Mouse (Mus musculus): ENCODE results near the gene Rab4a.
"Not testable (repeated sequence)": the region's sequence is repeated elsewhere in the genome, so short reads cannot be mapped to it uniquely, and the experiment has no call there.

Rab4a gene

DNA sequence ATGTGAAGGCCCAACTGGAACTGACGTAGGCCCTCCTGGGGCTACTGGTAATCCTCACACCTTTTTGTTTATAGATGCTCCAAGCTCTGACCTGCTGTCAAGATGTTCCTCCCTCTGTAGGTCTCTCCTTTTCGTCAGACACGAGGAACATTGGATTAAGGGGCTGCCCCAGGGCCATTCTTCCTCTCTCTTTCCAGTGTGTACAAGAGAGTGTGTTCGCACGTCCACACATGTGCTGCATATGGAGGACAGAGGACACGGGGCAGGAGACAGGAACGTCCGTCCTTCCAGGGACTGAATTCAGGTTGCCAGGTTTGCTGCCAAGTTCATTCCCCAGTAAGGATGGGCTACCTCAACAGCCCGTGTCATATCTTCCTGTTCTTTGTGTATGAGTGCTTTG, 16.3 kb upstream of the Rab4a start:
- no peak for DNase-seq

DNA sequence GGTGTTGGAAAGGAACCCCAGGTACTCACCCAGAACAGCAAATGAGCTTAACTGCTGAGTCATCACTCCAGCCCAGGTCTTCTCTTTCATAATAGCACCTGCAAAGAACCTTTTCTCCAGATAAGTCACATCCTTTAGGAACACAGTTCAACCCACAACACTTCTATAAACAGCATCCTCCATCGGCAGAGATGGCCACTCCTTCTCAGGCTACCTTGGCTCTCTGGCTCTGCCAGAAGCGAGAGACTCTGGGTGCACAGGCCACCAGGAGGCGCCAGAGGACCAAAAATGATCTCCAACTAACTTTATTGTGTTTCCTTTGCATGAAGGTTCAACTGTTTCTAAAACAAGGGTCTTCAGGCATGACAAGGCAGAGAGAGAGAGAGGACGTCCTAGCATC, 15.8 kb upstream of the Rab4a start:
- DNase-seq: no peak

DNA sequence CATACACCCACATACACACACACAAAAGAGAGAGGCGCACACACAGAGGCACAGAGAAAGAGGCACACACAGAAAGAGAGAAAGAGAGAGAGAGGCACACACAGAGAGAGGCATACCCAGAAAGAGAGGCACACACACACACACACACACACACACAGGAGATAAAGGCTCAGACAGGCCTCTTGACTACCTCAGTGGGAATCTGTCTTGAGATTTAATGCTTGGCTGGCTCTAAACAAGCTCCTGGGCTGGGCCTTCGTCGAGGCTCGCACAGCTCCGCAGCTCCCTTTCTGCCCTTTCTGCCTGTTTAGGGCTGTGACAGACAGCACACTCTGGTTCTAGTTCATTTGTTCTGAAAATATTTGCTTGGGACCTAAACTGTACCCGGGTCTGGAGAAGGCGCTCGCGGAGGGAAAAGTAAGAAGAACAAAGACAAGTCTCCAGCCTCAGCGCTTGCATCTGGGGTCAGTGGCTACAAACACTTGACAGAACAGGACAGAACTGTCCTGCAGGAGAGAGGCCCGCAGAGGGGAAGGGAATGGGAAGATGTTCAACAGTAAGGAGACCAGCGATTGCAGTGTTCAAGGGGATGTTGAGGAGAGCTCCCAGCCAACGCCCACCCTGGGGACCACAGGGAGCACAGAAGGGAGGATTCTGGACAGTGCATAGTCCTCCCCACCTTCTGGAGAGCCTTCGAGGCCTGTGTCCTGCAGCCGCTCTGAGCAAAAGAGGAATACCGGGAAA, 14.5 kb upstream of the Rab4a start:
- no peak for DNase-seq

DNA sequence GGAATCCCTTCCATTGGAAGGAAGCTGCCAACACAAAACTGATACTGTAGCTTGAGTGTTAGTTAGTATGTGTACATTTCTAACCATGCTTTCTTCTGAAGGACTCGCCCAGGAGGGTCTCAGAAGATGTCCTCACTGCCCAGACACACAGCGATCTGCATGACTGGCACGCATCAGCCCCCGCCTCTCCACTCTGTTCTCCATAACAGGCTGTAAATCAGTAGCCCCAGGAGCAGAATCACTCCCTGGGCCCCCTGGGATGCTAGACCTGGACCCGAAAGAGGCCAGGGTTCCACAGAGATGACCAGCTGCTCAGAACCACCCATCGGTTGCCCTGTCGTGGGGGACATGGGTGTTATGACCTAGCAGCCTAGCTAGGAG, 13.9 kb upstream of the Rab4a start:
- DNase-seq: no peak

DNA sequence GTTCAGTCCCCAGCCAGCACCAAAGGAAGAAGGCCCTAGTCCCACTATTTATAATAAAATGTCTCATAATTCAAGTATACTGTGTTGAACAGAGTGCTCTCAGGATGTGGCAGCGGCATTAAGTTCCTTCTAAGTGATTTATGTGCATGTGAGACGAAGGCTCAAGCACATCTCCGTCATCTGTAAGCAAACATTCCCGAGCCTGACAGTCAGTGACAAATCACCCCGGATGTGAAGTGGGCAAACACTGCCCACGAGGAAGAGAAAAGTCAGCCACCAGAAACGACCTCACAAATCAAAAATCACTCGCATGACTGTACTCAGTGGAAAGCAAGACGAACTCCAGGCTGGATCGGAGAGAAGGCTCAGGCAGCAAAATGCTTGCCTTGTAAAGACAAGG, 11.9 kb upstream of the Rab4a start:
- no peak for DNase-seq

DNA sequence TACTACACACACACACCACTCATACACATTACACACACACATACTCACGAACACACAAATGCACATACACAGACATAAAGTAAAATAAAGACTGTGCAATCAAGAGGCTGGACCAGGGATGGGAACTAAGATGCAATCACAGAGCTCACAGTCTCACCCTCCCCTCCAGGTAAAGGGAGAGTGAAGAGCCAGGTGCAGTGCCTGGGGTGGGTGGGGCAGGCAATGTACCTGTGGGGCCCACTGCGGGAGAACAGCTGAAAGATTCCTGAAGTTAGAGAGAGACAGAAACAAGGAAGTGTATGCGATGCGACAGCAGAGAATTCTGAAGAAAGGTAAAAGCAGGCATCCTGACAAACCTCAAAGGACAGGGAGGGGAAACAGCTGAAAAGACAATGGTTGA, 11.0 kb upstream of the Rab4a start:
- no peak for DNase-seq

DNA sequence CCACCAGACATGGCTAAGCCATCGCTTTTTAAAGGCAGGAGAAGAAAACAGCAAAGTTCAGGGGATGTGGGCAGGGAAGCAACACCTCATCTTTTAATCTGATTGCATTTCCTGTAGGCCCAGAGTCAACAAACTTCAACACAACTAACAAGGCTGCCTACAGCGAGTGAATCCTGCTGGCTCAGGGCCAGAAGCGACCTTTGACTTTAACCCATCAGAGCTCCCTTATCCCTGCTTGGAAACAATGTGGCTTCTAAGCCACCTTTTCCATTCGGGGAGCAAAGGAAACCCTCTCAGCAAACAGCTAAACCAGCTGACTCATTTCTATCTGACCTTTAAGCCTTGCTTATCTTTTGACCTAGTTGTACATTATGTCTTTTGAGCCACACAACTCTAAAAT, 9.0 kb upstream of the Rab4a start:
- DNase-seq: no peak

DNA sequence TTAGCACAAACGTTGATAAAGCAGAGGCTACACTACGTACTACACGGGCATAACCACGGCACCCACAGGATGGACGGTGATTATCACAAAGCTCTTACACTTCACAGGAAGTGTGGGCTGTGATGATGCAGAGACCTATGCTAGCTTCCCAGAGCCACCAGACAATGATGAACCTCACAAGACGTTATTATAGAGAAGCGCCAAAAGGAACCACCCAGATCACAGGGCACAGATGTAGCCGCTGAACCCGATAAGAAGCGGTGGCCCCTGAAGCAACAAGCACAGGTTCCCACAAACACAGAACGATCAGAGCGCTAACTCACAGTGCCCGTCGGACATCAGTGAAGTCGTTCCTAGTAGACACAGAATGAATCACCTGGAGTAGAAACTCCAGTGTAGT, 7.9 kb upstream of the Rab4a start:
- DNase-seq: peak; percentile 78

DNA sequence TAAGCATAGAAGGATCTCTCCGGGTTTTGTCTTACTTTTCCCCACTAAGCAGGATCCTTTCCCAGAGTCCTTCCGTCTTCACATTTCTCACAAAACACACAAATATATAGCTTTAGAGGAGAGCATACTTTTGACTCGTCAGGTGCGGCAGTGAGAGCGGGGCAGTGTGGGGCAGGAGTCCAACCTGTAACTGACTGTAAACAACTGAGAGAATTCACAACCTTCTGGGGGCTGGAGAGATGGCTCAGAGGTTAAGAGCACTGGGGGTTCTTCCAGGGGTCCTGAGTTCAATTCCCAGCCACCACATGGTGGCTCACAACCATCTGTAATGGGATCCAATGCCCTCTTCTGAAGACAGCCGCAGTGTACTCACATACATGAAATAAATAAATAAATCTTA, 6.4 kb upstream of the Rab4a start:
- DNase-seq: no peak

DNA sequence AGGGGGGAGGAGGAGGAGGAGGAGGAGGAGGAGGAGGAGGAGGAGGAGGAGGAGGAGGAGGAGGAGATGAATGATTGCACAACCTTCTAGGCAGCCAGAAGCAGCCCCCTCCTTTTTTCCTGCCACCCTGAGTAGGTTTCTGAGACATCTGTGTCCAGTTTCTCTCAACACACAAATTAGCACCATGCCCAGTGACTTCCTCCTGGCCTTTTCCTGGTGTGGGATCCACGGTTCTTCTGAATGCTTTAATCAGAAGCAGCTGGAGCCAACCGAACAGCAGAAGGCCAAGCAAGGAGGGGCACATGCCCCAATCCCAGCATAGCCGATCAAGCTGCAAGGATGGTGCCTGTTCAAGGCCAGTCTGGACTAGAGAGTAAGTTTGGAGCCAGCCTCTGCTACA, 5.9 kb upstream of the Rab4a start:
- no peak for DNase-seq

DNA sequence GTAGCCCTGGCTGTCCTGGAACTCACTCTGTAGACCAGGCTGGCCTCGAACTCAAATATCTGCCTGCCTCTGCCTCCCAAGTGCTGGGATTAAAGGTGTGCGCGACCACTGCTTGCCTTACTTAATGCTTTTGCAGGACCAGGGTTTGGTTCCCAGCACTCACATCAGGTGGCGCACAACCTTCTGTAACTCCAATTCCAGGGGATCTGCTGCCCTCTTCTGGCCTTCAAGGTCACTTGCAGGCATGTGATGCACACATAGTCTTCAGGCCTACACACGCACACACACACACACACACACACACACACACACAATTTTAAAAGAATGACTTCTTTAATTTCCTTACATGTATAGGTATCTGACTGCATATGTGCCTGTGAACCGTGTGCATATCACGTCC, 4.9 kb upstream of the Rab4a start:
- no peak for DNase-seq

DNA sequence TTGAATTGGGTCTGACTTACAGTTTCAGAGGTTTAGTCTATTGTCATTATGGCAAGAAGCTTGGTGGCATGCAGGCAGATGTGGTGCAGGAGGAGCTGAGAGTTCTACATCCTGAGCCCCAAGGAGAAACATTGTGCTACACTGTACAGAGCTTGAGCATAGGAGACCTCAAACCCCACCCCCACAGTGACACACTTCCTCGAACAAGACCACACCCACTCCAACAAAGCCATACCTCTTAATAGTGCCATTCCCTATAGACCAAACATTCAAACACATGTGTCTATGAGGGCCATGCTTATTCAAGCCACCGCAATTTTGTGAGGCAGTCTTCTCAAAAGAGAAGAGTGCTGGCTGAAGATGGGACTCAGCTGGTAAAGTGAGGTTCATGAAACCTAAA, 4.2 kb upstream of the Rab4a start:
- no peak for DNase-seq

DNA sequence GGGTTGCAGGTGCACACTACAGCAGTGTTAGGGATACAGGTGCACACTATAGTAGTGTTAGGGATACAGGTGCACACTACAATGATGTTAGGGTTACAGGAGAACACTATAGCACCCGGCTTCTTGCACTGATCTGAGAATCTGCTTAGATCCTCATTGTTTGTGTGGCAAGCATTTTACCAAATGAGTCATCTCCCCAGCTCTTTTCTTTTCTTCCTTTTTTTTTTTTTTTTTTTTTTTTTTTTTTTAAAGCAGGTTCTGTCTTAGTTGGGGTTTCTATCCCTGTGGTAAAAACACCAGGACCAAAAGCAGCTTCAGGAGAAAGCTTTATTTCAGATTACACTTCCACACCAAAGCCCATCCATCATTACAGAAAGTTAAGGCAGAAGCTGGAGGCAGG, 2.1 kb upstream of the Rab4a start:
- DNase-seq: no peak

DNA sequence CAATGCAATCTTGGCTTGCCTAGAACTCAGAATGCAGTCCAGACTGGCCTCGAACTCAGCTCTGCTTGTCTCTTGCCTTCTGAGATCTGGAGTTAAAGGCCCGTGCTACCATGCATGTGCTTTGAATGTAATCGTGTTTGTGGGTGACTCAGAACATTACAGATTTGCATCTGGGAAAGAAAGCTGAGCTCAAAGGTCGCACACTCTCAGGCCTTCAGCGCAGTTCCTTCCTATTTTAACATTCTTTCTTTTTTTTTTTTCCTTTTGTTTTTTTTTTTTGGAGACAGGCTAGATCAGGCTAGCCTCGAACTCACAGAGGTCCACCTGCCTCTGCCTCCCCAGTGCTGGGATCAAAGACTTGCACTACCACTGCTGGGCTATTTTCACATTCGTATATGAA, 1.2 kb upstream of the Rab4a start:
- DNase-seq: no peak

DNA sequence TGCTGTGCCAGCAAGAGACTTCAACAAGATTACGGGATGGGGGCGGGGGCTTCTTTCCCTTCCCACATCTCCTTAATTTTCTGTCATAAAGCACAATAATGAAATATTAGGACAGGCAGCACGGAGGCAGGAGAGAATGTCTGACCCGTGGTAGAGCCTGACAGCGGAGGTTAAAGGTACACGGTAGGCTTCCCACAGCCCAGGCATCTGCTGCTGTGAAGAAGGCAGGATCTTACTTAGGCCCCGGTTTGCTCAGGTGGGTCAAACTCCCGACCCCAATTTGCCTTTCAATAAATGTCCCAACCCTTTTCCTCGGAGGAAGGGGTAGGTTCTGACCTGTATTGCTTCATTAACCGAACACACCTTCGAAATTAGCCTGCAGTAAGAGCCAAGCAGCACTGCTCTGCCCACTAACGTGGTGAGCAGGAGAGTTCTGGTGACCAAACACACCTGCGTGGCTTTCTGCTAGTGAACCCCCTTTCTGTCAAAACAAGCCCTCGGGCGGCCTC, 522 bp upstream of the Rab4a start:
- no peak for DNase-seq

DNA sequence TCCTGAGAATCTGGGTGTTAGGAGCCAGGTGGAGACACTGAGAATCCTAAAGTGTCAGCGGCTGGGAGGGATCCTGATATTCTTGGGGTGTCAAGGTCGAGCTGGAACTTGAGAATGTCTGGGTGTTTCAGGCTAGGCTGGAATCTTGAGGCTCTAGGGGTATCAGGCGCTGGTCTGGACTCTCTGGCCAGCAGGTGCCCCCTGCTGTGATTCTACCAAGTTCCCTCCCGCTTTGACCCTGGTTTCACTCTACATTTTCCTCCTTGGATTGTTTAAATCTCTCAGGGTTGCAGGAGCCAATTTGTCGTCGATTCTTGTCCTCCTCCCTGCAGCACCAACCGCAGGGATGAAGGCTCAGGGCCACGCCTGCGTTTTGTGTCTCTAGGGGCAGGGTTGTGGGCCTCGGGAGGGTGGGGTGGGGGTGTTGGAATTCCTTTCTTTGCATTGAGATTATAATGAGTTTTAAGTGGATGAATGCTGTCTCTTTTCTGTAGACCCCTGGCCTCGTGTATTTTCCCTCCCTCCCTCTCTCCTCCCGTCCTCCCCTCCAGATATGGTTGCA, 670 bp downstream of the Rab4a start:
- DNase-seq: no peak

DNA sequence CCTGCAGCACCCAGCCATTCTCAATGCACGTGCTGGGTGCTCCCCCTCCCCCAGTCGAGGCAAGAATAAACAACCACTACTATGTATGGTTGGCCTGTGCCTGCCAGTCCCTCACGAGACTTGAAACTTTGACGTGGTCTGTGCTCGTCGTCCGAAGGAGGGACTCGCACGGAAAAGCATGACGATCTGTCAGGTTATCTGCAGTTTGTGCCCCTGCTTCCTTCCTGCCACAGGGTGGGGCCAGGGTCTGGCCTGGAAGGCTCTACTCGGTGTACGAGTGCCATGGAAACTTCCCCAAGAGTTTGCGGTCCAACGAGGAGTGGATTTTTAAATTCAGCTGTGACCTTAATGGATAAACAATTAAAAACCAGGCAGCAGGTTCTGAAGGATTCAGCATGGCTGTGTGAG, 1.2 kb downstream of the Rab4a start:
- peak; percentile 89 for DNase-seq

DNA sequence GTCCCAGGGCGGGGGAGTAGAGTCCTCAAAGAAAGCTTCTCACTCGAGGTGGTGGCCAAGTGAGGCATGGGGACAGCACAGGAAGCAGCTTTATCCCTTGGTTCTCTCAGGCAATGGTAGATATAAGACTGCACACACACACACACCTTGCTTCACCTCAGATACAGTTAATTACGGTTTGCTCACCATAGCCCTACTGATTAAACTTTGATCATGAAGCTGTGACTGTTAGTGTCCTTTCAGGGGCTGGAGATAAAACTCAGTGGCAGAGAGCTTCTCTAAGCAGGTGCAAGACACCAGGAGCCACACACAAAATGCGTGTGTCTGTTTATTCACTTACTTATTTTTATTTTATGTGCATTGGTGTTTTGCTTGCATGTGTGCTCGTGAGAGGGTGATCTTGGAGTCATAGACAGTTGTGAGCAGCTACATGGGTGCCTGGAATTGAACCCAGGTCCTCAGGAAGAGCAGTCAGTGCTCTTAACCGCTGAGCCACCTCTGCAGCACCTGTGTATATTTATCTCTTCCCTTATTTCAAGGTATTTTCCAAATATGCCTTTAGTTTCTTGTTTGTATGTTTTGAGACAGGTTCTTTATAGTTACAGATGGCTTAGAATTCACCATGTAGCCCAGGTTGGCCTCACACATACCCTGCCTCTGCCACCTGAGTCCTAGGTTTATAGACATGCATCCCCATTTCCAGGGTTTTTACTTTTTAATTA, 2.2 kb downstream of the Rab4a start:
- no peak for DNase-seq

DNA sequence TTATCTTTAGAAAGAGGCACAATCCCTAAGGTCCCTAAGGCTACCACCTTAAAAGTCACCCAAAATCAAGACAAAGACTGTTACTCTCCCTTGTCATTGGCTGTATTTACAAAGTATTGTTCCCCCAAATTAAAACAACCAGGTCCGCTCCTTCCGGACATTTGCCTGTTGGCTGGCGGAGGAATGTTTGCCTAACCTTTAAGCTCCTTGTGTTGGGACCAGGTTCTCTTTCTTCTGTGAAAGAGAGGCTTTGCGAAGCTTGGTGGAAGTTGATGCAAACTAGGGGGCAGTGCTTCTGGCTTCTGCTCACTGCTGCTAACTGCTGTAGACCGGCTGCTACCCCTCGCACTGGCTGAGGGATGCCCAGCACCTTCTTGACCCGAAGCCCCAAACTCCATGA, 2.9 kb downstream of the Rab4a start:
- DNase-seq: no peak

DNA sequence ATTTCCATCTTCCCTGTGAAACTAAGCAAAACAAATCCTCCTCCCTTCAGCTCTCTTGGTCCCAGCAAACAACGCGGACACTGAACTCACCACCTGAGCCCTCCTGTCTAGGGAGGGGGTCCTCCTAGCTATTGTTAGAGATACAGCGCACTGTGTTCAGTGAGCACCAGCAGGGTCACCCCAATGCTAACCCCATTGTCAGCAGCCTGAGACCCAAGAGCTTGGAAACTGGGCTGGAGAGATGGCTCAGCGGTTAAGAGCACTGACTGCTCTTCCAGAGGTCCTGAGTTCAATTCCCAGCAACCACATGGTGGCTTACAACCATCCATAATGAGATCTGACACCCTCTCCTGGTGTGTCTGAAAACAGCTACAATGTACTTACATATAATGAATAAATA, 3.6 kb downstream of the Rab4a start:
- not testable (repeated sequence) for DNase-seq

DNA sequence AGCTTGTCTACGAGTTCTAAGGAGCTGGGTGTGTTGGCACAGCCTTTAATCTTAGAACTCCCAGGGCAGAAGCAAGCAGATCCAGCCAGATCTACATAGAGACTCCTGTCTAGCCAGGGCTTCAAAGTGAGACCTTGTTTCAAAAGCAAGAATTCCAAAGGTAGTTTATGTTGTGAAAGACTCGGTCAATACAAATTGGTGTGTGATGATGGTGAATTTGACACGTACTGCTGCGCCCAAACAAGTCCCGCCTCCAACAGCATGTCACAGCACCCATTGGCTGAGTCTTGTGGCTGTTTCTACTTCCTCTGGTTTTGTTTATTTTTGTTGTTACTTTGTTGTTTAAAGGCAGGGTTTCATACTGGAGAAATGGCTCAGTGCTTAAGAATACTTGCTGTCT, 6.4 kb downstream of the Rab4a start:
- DNase-seq: no peak

DNA sequence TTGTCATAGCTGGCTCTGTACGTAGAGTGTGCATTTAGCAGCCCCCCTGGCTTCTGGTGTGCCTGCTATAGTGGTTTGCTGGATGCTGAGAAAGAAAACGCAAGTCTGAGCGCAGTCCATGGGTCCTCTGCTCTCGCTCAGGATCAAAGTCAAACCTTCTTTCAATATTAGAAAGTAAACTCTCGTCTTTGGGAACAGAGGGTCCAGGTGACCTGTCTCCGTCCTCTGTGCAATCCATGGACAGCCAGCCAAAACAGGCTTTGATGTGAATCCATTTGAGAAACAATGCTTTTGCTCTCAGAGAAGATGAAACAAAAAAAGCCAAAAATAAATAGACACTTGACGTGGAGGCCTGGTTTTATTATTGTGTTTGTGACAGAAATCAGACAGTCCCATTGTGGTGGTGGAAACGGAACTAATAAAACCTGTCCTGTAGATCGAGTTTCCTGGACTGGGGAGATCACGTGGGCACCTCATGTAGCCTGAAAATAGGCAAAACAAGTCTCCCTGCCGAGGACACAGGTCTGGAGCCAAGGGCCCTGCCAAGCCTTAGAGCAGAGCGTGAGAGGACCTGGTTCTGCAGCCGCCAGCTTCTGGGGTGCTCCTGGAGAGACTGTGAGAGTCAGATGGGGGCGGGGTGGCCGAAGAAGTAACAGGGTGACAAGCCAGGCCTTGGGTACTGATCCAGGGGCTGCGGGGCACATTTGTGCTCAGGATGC, 7.5 kb downstream of the Rab4a start:
- DNase-seq: no peak

DNA sequence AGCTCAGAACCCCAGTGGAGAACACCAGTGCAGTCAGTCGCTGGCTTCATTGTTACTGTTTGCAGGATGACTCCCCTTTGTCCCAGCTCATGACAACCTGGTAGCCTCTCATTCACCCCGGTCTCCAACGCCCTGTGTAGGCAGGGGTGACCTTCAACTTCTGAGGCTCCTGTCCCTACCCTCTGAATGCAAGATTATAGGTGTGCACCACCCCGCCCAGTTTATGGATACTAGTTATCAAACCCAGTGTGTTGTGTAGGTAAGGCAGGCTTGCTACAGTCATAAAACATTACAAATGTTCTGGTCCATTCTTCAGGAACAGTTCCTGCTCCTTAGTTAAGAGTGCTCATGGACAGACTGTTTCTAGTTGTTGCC, 8.1 kb downstream of the Rab4a start:
- DNase-seq: no peak

DNA sequence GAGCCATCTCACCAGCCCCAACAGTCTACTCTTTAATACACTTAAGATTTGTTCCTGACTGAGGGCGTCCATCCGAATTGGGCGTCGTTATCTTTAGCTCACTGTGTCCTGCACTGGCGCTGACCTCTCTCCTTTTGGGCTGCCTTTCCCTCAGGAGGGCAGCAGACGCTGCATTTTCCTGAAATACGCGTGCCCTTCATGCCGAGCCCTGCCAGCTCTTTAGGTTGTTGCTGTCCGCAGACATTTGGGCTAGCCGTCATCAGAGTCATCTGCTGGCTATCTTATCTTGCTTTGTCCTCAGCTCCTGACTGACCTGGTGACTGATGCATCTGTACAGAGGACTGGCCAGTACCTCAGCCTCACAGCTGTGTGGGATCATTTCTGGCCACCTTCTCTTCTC, 9.5 kb downstream of the Rab4a start:
- no peak for DNase-seq
